Mouse (Mus musculus): ENCODE measurements around the gene Olfr1019.

DNA sequence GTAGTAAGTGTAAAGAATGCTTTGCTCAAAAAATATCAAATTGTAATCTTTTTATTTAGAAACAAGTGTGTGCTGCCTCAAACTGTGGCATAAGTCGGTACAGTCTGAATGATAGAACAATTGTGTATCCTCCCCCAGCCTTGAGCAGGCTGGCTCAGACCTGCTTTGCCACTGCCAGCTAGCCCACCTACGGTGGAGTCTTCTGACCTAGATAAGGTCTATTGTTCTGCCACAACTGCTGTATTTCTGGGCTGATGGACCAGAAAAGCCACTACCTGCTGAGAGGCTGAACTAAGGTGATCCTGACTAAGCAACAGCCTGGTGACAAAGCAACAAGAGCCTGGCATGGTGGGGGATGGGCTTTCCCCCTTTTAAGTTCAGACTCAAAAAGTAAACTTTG, 53.0 kb downstream of the Olfr1019 start:
- no peak for TF ChIP-seq ZC3H11A (IDR thresholded peaks at IDR 0.05; ENCODE audit: borderline replicate concordance, low read depth, low read length)
- TF ChIP-seq HCFC1 (IDR thresholded peaks at IDR 0.05; ENCODE audit: borderline replicate concordance, insufficient read depth, low read length) = no peak
- TF ChIP-seq MAFK (IDR thresholded peaks at IDR 0.05; ENCODE audit: insufficient read depth, low read depth, low read length) = no peak
- no peak for TF ChIP-seq CHD2 (IDR thresholded peaks at IDR 0.05; ENCODE audit: low read depth, low read length)
